Mouse (Mus musculus) midbrain, postnatal 0 days (tissue): ENCODE measurements around the gene Dlg2. TPM values are rescaled to one million over a fixed set of nuclear protein-coding genes. Genes with fewer than 3 reads are reported as not detected.

Experiments used
- ATAC-seq: fragments of 200-750 bp; cut with Nextera tagmentation; 2 replicates; pipeline ENCODE4 v1.8.0; 2017; ENCODE audit warnings: moderate number of reproducible peaks, mild to moderate bottlenecking, moderate TSS enrichment, moderate library complexity; ENCODE audit not compliant: low FRiP score
- DNase-seq: peaks from one replicate; pipeline ENCODE4 v3.0.0-alpha.2; 2015; ENCODE audit warnings: low spot score
- H3K27ac ChIP-seq: fragments of 300-500 bp; sonication (generic); 2 replicates; pipeline ENCODE4 v1.5.1; 2014; ENCODE audit warnings: low read depth, mild to moderate bottlenecking, low read length, mixed read lengths
- H3K27me3 ChIP-seq: fragments of 300-500 bp; sonication (generic); 2 replicates; pipeline ENCODE4 v1.6.1; 2014; ENCODE audit warnings: low read length, control low read depth, mixed read lengths; ENCODE audit not compliant: insufficient read depth
- H3K36me3 ChIP-seq: fragments of 300-500 bp; sonication (generic); 2 replicates; pipeline ENCODE4 v1.6.1; 2014; ENCODE audit warnings: low read length, control low read depth, mixed read lengths; ENCODE audit not compliant: insufficient read depth
- H3K4me1 ChIP-seq: fragments of 300-500 bp; sonication (generic); 2 replicates; pipeline ENCODE4 v1.6.1; 2014; ENCODE audit warnings: mild to moderate bottlenecking, control low read depth, antibody characterized with exemption, low read length, mixed read lengths; ENCODE audit not compliant: insufficient read depth
- H3K4me2 ChIP-seq: fragments of 300-500 bp; sonication (generic); 2 replicates; pipeline ENCODE4 v1.6.1; 2014; ENCODE audit warnings: low read depth, mild to moderate bottlenecking, low read length, mixed read lengths; ENCODE audit not compliant: poor library complexity, severe bottlenecking
- H3K4me3 ChIP-seq: fragments of 300-500 bp; sonication (generic); 2 replicates; pipeline ENCODE4 v1.5.1; 2014; ENCODE audit warnings: low read depth, mild to moderate bottlenecking, low read length, moderate library complexity
- H3K9ac ChIP-seq: fragments of 300-500 bp; sonication (generic); replicated peaks from 2 replicates; pipeline ENCODE4 v1.6.1; 2014; ENCODE audit warnings: mild to moderate bottlenecking, low read length, moderate library complexity, mixed read lengths; ENCODE audit not compliant: poor library complexity, severe bottlenecking
- H3K9me3 ChIP-seq: fragments of 300-500 bp; sonication (generic); 2 replicates; pipeline ENCODE4 v1.6.1; 2016; ENCODE audit warnings: low read length, control low read depth
- CTCF ChIP-seq: IDR thresholded peaks from 2 replicates; pipeline ENCODE4 v1.5.1; 2016; ENCODE audit warnings: antibody characterized with exemption, mild to moderate bottlenecking
- WGBS: fragments of 180-500 bp; shearing (Covaris S2); extraction: QIAGEN DNeasy Blood & Tissue Kit; methylation state at CpG from one replicate; pipeline ENCODE4 v1.1.7; 2014; 5-methylcytosine and 5-hydroxymethylcytosine counted together
- polyA plus RNA-seq: library from polyadenylated mRNA; unstranded; fragments of >200 nt; fragmentation: Nextera tagmentation; extraction: Ambion mirVana; gene quantifications from 2 replicates; pipeline ENCODE4 v1.2.1, GENCODE M21; 2015
- total RNA-seq: library from RNA; depleted of rRNA; stranded (reverse); fragments of >200 nt; gene quantifications from 2 replicates; pipeline ENCODE4 v1.2.3, GENCODE M21; 2014

Dlg2 gene
- total and polyA plus RNA-seq, 2 experiments from 2014 or later = 21.6 to 126 TPM

DNA sequence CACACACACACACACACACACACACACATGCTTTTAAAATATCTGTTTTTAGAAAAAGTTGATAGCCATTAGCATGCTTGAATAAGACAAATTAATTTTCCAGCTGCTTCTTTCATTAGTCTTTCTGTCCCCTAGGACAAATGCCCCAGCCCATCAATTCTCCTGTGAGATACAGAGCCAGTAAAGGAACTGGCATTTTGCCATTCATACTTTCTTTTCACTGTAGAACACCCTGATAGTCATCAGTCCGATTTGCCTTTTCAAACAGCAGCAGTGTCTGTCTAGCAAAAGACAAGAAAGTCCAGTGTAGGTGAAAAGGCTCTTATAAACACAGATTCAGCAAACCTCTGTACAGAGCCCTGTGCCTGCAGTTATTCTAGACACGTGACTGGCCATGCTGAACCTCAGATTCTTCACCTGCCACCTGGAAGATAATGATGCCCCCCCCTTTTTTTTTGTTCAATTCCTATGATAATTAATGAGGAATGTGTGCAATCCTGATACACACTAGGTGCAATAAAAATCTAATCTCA is 685.2 kb downstream of the Dlg2 start:
- Histone ChIP-seq H3K36me3 (no peaks in the 10 kb centered on the region), H3K4me3 (no peak overlapping the region), H3K4me1 (peaks cover 3% of the 10 kb centered on the region; the same call in 1 of the 2 replicates), H3K4me2 (no peak overlapping the region), H3K9me3 (no peaks in the 10 kb centered on the region), H3K27me3 (no peaks in the 10 kb centered on the region), H3K9ac (no peak overlapping the region), H3K27ac (no peak overlapping the region)
- peak; percentile 19 for DNase-seq
- ATAC-seq = no peak
- no peak for TF ChIP-seq CTCF
- WGBS = 44% methylated on average over 2 of the region's 2 CpGs

DNA sequence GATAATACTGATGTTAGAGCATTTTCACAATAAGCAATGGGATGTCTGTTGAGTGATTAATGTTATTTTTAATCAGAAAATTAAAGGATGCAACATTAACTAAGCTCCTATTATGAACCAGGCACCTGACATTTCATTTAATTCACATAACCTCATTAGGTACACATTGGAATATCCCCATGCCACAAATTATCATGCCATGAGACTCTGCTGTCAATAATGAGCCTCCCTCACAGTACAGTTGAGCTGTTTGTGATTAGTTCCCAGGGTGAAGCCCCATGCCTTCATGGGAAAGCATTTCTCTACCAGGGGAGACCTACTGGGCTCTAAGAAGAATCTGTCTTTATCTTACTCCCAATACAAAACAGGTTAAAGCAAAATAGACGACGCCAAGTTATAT is 697.1 kb downstream of the Dlg2 start:
- 87% methylated on average over 2 of the region's 2 CpGs for WGBS
- Histone ChIP-seq H3K4me1 (no peaks in the 10 kb centered on the region), H3K36me3 (no peaks in the 10 kb centered on the region), H3K27ac (no peak overlapping the region), H3K27me3 (no peaks in the 10 kb centered on the region), H3K9me3 (no peaks in the 10 kb centered on the region), H3K4me2 (no peak overlapping the region), H3K9ac (no peak overlapping the region), H3K4me3 (no peak overlapping the region)
- no peak for TF ChIP-seq CTCF
- ATAC-seq (no peak), DNase-seq (no peak)

DNA sequence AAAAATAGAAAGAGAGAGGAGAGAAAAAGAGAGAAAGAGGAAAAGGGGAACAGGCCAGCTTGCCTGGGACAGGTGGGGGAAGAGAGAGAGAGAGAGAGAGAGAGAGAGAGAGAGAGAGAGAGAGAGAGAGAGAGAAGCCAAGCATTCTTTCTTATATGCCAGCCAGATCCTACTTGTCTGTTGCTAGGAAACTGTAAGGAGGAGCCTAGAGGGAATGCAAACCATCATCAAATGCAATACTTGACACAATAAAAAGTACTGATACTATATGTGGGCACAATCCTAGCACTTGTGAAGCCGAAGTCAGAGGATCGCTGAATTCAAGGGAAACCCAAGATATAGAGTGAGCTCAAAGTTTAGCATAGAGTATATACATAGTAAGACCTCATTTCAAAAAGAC is 711.7 kb downstream of the Dlg2 start:
- TF ChIP-seq CTCF = no peak
- Histone ChIP-seq H3K9ac (no peak overlapping the region), H3K27me3 (no peaks in the 10 kb centered on the region), H3K9me3 (no peaks in the 10 kb centered on the region), H3K36me3 (no peaks in the 10 kb centered on the region), H3K4me3 (no peak overlapping the region), H3K27ac (no peak overlapping the region), H3K4me1 (no peaks in the 10 kb centered on the region), H3K4me2 (no peak overlapping the region)
- DNase-seq = no peak
- 85% methylated on average over 2 of the region's 2 CpGs for WGBS
- ATAC-seq = no peak

DNA sequence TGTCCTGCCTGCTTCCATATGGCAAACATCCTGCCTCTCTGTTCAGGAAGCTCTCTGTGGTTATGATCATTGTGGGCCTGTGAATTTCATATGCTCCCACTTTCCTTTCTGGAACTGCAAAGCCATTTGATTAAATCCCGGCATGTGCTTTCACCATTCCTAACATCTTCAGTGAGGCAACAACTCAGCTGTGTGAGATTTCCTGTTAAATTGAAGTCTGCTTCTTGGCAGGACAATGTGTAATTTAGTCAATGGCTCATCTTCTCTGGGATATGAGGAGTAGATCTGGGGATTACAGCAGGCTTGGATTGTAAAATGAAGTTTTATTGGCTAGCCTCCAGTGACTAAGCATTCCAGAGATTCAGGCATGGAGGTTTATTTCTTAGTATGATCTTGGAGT is 722.9 kb downstream of the Dlg2 start:
- H3K9me3 ChIP-seq = no peaks in the 10 kb centered on the region
- no peak overlapping the region for H3K9ac ChIP-seq
- whole genome bisulfite sequencing = 89% methylated on average over 1 of the region's 1 CpGs
- no peaks in the 10 kb centered on the region for H3K36me3 ChIP-seq
- H3K27me3 ChIP-seq = no peaks in the 10 kb centered on the region
- H3K4me3 ChIP-seq = no peak overlapping the region
- H3K4me2 ChIP-seq = no peak overlapping the region
- no peaks in the 10 kb centered on the region for H3K4me1 ChIP-seq
- TF ChIP-seq CTCF = no peak
- no peak overlapping the region for H3K27ac ChIP-seq
- DNase-seq = no peak
- ATAC-seq = no peak

DNA sequence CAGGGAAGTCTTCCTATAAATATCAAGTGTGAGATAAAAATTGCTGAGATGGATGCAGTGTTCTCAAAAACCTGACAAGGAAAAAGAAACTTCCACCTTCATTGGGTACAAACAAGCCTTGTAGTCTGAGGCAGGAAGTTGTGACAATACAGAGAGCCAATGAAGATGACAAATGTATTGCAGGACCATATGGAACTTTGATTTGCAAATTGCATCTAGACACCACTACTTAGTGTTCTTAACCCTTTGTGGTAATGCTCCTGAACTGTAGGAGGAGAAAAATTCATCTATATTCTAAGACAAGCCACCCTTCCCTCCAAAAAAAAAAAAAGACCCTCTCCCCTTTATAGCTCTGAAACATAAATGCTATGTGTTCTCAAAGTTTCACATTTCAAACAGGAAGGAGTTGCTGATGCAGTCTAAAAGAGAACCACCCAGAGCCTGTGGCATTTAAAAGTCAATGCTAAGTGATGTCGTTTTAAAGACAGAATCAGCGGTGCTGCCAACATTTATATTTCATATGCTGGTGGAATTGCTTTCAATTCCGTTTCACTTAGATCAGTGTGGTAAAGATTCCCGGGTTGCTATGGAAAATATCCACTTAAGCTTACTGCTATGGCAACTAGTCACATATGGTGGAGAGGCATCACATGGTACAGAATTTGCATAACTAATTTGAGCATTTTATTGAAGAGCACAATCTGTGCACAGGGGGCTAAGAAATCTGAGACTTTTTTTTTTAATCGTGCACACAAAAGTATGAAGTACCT is 731.8 kb downstream of the Dlg2 start:
- DNase-seq (peak; percentile 14), ATAC-seq (peak; percentile 52; the same call in 1 of the 2 replicates)
- Histone ChIP-seq H3K9ac (no peak overlapping the region), H3K4me1 (no peaks in the 10 kb centered on the region), H3K9me3 (no peaks in the 10 kb centered on the region), H3K36me3 (no peaks in the 10 kb centered on the region), H3K27ac (no peak overlapping the region), H3K27me3 (no peaks in the 10 kb centered on the region), H3K4me2 (no peak overlapping the region), H3K4me3 (no peak overlapping the region)
- 28% methylated on average over 5 of the region's 5 CpGs for WGBS
- TF ChIP-seq CTCF = no peak

DNA sequence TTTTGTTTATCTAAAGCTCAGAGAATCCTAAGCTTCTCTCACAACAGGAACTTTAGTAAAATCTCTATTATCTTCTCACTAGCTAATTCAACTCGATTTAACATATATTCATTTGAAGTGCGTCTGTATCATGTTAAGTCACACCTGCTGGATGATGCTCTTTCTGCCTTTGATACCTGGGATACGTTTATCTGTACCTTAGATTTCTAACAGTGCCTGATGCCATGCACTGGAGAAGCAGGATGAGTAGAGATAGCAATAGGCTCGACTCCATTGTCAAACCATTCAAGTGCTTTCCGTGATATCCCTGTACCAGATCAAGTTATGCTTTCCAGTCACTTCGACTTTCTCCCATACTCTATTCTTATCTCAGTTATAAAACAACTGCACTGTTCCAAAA is 732.5 kb downstream of the Dlg2 start:
- no peak overlapping the region for H3K9ac ChIP-seq
- TF ChIP-seq CTCF = no peak
- H3K27ac ChIP-seq = no peak overlapping the region
- no peaks in the 10 kb centered on the region for H3K27me3 ChIP-seq
- no peak overlapping the region for H3K4me3 ChIP-seq
- no peaks in the 10 kb centered on the region for H3K4me1 ChIP-seq
- H3K9me3 ChIP-seq = no peaks in the 10 kb centered on the region
- 73% methylated on average over 6 of the region's 6 CpGs for WGBS
- H3K36me3 ChIP-seq = no peaks in the 10 kb centered on the region
- no peak for ATAC-seq
- no peak for DNase-seq
- no peak overlapping the region for H3K4me2 ChIP-seq
